Mouse (Mus musculus) hindbrain, embryonic 14.5 days (tissue): Measurements from ENCODE around the gene Wwtr1. TPM values are rescaled to one million over a fixed set of nuclear protein-coding genes. Genes with fewer than 3 reads are reported as not detected.

Source experiments
- ATAC-seq: fragments of 200-750 bp; cut with Nextera tagmentation; 2 replicates; pipeline ENCODE4 v1.8.0; 2017; ENCODE audit warnings: moderate number of reproducible peaks, mild to moderate bottlenecking, moderate TSS enrichment, moderate library complexity; ENCODE audit not compliant: low FRiP score
- DNase-seq: peaks from one replicate; pipeline ENCODE4 v3.0.0-alpha.2; 2015; ENCODE audit warnings: low spot score
- H3K27ac ChIP-seq: fragments of 300-500 bp; sonication (generic); 2 replicates; pipeline ENCODE4 v1.5.1; 2014; ENCODE audit warnings: mild to moderate bottlenecking, moderate library complexity
- H3K27me3 ChIP-seq: fragments of 300-500 bp; sonication (generic); 2 replicates; pipeline ENCODE4 v1.6.1; 2014; ENCODE audit warnings: mild to moderate bottlenecking, low read length, mixed read lengths; ENCODE audit not compliant: control insufficient read depth, insufficient read depth
- H3K36me3 ChIP-seq: fragments of 300-500 bp; sonication (generic); replicated peaks from 2 replicates; pipeline ENCODE4 v1.6.1; 2014; ENCODE audit not compliant: control insufficient read depth, insufficient read depth
- H3K4me1 ChIP-seq: fragments of 300-500 bp; sonication (generic); replicated peaks from 2 replicates; pipeline ENCODE4 v1.6.1; 2014; ENCODE audit warnings: antibody characterized with exemption, low read length, mixed read lengths; ENCODE audit not compliant: control insufficient read depth, insufficient read depth
- H3K4me2 ChIP-seq: fragments of 300-500 bp; sonication (generic); replicated peaks from 2 replicates; pipeline ENCODE4 v1.6.1; 2014; ENCODE audit warnings: mild to moderate bottlenecking, moderate library complexity
- H3K4me3 ChIP-seq: fragments of 300-500 bp; sonication (generic); replicated peaks from 2 replicates; pipeline ENCODE4 v1.5.1; 2014; ENCODE audit warnings: mild to moderate bottlenecking, low read length
- H3K9ac ChIP-seq: fragments of 300-500 bp; sonication (generic); 2 replicates; pipeline ENCODE4 v1.6.1; 2014
- H3K9me3 ChIP-seq: fragments of 300-500 bp; sonication (generic); 2 replicates; pipeline ENCODE4 v1.6.1; 2016; ENCODE audit warnings: low read length; ENCODE audit not compliant: control insufficient read depth
- WGBS: fragments of 180-500 bp; shearing (Covaris S2); extraction: QIAGEN DNeasy Blood & Tissue Kit; methylation state at CpG from one replicate; pipeline ENCODE4 v1.1.7; 2014; 5-methylcytosine and 5-hydroxymethylcytosine counted together
- polyA plus RNA-seq: library from polyadenylated mRNA; unstranded; fragments of >200 nt; fragmentation: Nextera tagmentation; extraction: Ambion mirVana; gene quantifications from 2 replicates; pipeline ENCODE4 v1.2.1, GENCODE M21; 2014

Wwtr1 gene
- polyA plus RNA-seq, 1 experiment from 2014 or later, result 8.6 TPM

- DNase-seq (no peak), ATAC-seq (no peak)
- no peak overlapping the region for H3K9ac ChIP-seq
- H3K9me3 ChIP-seq, result peaks cover 3% of the 10 kb centered on the region; the same call in 1 of the 2 replicates
- no peak overlapping the region for H3K4me3 ChIP-seq
- no peaks in the 10 kb centered on the region for H3K36me3 ChIP-seq
- H3K27me3 ChIP-seq, result no peaks in the 10 kb centered on the region
- H3K4me2 ChIP-seq, result no peak overlapping the region
- no peaks in the 10 kb centered on the region for H3K4me1 ChIP-seq
- H3K27ac ChIP-seq, result no peak overlapping the region
- WGBS, result 73% methylated on average over 1 of the region's 1 CpGs
These were observed 44.9 kb downstream of the Wwtr1 start for GRCm38 (mm10) chr3:57530836-57531235.

DNA sequence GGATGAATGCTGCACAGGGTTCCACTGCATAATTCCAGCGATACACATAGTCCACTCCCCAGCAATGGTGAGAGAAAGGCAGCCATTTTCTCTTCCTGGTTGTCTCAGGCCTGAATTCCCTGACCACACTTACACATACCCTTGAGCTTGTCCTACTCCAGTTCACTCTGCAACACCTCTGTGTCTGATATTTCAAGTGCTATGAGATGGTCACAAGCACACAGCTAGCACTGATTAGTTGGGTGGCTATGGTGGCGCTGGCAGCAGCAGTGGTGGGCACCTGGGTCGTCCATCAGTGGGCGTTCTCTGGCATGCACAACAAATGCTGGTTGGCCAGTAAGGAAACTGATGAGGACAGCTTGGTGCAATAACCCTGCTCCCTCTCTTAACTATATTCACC, 45.5 kb downstream of the Wwtr1 start:
- Histone ChIP-seq H3K4me3 (no peak overlapping the region), H3K27me3 (no peaks in the 10 kb centered on the region), H3K9me3 (peaks cover 3% of the 10 kb centered on the region; the same call in 1 of the 2 replicates), H3K36me3 (no peaks in the 10 kb centered on the region), H3K27ac (no peak overlapping the region), H3K4me2 (no peak overlapping the region), H3K4me1 (no peaks in the 10 kb centered on the region), H3K9ac (no peak overlapping the region)
- no peak for ATAC-seq
- DNase-seq, result no peak
- WGBS, result 96% methylated on average over 4 of the region's 4 CpGs

DNA sequence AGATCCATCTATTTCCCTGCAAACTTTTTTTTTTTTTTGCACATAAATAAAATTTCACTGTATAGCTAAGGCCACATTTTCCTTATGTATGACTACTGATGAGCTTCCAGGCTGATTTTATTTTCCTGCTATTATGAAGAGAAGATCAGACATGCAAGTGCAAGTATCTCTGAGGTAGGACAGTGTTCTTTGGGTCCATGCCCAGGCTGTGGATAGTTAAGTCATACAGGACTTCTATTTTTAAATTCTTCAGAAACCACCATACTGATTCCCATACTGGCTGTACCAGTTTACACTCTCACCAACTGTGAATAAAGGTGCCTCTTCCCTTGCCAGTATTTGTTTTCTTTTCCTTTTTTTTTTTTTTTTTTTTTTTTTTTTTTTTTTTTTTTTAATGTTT, 48.6 kb downstream of the Wwtr1 start:
- no peak for ATAC-seq

DNA sequence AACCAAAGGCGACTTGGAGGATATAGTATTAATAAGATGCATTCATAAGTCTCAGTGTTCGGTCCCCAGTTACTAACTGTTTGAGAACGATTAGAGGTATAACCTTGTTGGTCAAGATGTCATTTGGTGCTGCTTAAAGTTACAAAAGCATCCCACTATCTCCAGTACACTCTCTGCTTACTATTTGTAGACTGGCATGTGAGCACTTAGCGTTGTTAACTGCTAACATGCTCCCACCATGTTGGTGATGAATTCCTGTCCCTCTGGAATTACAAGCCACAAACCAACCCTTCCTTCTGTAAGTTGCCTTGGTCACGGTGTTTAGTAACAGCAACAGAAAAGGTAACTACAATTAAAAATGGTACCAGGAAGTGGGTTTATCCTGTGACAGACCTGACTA, 52.6 kb downstream of the Wwtr1 start:
- no peak overlapping the region for H3K4me2 ChIP-seq
- H3K9ac ChIP-seq, result no peak overlapping the region
- no peaks in the 10 kb centered on the region for H3K36me3 ChIP-seq
- ATAC-seq, result no peak
- H3K4me1 ChIP-seq, result no peaks in the 10 kb centered on the region
- H3K27me3 ChIP-seq, result no peaks in the 10 kb centered on the region
- 98% methylated on average over 5 of the region's 5 CpGs for WGBS
- no peak overlapping the region for H3K4me3 ChIP-seq
- H3K27ac ChIP-seq, result no peak overlapping the region
- no peak for DNase-seq
- H3K9me3 ChIP-seq, result peaks cover 3% of the 10 kb centered on the region; the same call in 1 of the 2 replicates

More for the DNA sequence above, 48.6 kb downstream of the Wwtr1 start:
- Histone ChIP-seq H3K4me3 (no peak overlapping the region), H3K36me3 (no peaks in the 10 kb centered on the region), H3K9me3 (peaks cover 3% of the 10 kb centered on the region; the same call in 1 of the 2 replicates), H3K9ac (no peak overlapping the region), H3K27ac (no peak overlapping the region), H3K27me3 (no peaks in the 10 kb centered on the region), H3K4me1 (no peaks in the 10 kb centered on the region), H3K4me2 (no peak overlapping the region)
- no peak for DNase-seq

- no peaks in the 10 kb centered on the region for H3K4me1 ChIP-seq
- 92% methylated on average over 4 of the region's 4 CpGs for WGBS
- no peak overlapping the region for H3K27ac ChIP-seq
- ATAC-seq, result no peak
- H3K27me3 ChIP-seq, result no peaks in the 10 kb centered on the region
- H3K9ac ChIP-seq, result no peak overlapping the region
- no peak overlapping the region for H3K4me2 ChIP-seq
- no peaks in the 10 kb centered on the region for H3K36me3 ChIP-seq
- H3K4me3 ChIP-seq, result no peak overlapping the region
- peaks cover 3% of the 10 kb centered on the region; the same call in 1 of the 2 replicates for H3K9me3 ChIP-seq
- DNase-seq, result no peak
These were observed 53.8 kb downstream of the Wwtr1 start for GRCm38 (mm10) chr3:57521876-57522275.

DNA sequence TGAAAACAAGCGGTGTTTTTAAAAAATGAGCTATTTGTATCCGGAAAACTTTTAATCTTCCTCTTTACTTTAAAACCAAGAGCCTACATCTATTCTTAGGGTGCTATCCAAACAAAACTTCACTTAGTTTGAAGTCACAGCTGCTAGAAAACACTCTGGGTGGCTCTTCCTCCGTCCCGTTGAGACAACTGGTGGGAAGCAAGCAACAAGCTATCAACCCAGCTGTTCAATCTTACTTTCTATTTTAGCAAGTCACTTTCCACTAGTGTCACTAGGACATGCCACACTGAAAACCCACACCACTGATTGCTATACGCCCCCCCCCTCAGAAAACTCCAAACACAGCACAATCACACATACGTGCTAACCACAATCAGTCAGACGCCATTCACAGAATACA, 55.7 kb downstream of the Wwtr1 start:
- no peak overlapping the region for H3K4me3 ChIP-seq
- 94% methylated on average over 7 of the region's 7 CpGs for WGBS
- H3K4me2 ChIP-seq, result no peak overlapping the region
- no peaks in the 10 kb centered on the region for H3K36me3 ChIP-seq
- H3K27ac ChIP-seq, result no peak overlapping the region
- no peaks in the 10 kb centered on the region for H3K4me1 ChIP-seq
- no peak overlapping the region for H3K9ac ChIP-seq
- DNase-seq, result no peak
- no peaks in the 10 kb centered on the region for H3K27me3 ChIP-seq
- no peak for ATAC-seq
- no peaks in the 10 kb centered on the region for H3K9me3 ChIP-seq

- ATAC-seq (no peak), DNase-seq (no peak)
- no peaks in the 10 kb centered on the region for H3K27me3 ChIP-seq
- 91% methylated on average over 4 of the region's 4 CpGs for WGBS
- no peaks in the 10 kb centered on the region for H3K4me1 ChIP-seq
- no peak overlapping the region for H3K4me3 ChIP-seq
- H3K4me2 ChIP-seq, result no peak overlapping the region
- no peak overlapping the region for H3K9ac ChIP-seq
- H3K36me3 ChIP-seq, result no peaks in the 10 kb centered on the region
- H3K9me3 ChIP-seq, result no peaks in the 10 kb centered on the region
- no peak overlapping the region for H3K27ac ChIP-seq
These were observed 59.6 kb downstream of the Wwtr1 start for GRCm38 (mm10) chr3:57516146-57516545.

- no peak overlapping the region for H3K4me3 ChIP-seq
- DNase-seq, result no peak
- 97% methylated on average over 7 of the region's 7 CpGs for WGBS
These were observed 60.7 kb downstream of the Wwtr1 start for GRCm38 (mm10) chr3:57515044-57515443.

DNA sequence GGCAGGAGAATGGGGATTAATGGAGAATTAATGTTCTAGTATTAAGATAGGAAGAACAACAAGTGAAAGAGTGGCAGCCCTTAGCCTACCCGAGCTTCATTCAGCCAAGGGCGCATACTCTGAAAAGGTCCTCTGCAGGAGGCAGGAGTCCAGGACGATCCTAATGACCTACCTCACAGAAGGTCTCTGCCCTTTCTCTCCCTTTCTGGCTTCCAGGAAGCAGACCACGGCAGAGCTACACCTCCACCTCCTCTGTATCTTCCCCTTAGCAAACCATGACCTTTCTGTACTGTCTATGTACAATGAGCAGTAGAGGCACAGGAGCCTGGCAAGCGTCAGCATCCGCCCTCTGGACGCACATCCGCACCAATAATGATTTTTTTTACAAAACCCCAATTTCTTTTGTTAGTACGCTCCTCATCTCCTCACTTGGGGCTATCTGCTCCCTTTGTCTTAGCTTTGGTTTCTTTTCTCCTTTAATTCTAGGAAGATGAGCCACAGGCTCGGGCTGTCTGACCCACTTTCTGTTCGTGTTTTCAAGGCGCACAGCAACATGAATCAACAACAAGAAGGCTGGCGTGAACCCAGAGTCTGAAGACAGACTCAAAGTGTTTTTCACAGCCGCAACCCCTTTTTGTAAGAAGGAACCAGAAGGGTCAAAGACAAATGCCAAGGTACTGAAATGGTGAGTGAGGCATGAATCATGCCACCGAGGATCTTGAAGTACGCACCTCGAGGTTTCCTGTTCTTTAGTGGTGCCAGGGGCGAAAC, 63.7 kb downstream of the Wwtr1 start:
- no peak for ATAC-seq
- no peak overlapping the region for H3K9ac ChIP-seq
- no peaks in the 10 kb centered on the region for H3K27me3 ChIP-seq
- H3K9me3 ChIP-seq, result no peaks in the 10 kb centered on the region
- H3K4me2 ChIP-seq, result no peak overlapping the region
- no peaks in the 10 kb centered on the region for H3K4me1 ChIP-seq
- no peaks in the 10 kb centered on the region for H3K36me3 ChIP-seq
- DNase-seq, result no peak
- WGBS, result 71% methylated on average over 18 of the region's 18 CpGs
- no peak overlapping the region for H3K27ac ChIP-seq
- H3K4me3 ChIP-seq, result no peak overlapping the region

More at GRCm38 (mm10) chr3:57515044-57515443, 60.7 kb downstream of the Wwtr1 start:
- Histone ChIP-seq H3K27me3 (no peaks in the 10 kb centered on the region), H3K4me2 (no peak overlapping the region), H3K36me3 (no peaks in the 10 kb centered on the region), H3K27ac (no peak overlapping the region), H3K4me1 (no peaks in the 10 kb centered on the region), H3K9me3 (no peaks in the 10 kb centered on the region), H3K9ac (no peak overlapping the region)
- ATAC-seq, result no peak
